Mouse (Mus musculus) MEL-GATA-1-ER (cell line): Measurements from ENCODE around the gene Chst11.

Experiments used
- DNase-seq: peaks from one replicate; pipeline ENCODE4 v3.0.0-alpha.2; 2012; ENCODE audit warnings: low read depth; ENCODE audit errors: extremely low read depth

The Chst11 gene

GRCm38 (mm10) chr10:82984950-82985699, at the start of gene Chst11:
Chst11 (plus strand) TSS chr10:82985498.
- peak; percentile 63 for DNase-seq

DNA sequence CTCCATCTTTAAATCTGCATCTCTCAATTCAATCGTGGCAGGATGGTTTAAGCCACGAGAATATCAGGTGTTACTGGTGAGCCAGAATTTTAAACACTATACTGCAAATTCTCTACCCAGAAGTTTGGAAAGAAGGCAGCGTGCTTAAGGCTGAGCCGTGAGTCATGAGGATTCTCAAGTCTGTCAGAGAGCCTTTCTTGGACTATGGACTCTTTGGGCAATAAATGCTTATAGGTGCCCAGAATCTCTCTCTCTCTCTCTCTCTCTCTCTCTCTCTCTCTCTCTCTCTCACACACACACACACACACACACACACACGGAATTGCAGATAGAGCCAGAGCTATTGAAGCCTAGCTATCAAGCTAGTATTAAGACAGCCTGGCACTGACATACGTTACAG, 49.5 kb upstream of the Chst11 start:
- no peak for DNase-seq

DNA sequence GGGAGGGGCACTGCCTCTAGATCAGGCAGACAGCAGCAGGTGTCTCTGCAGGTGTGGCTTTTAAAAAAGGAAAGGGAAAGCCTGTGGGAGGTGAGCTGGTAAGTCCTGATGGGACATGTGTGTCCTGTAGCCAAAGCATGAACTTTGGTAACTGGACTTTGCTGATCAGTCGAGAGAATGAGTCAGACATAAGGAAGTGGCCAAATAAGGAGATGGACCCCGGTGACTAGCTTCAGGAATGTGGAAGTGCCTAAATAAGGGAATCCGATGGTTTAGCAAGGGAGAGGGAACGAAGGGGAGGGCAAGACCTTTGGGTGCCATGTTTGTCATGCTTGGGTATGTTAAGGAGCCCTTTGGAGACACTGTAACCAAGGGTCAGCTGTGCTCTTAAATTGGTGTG, 31.9 kb upstream of the Chst11 start:
- DNase-seq: no peak

GRCm38 (mm10) chr10:82955117-82955516, 30.2 kb upstream of the Chst11 start:
- no peak for DNase-seq

DNA sequence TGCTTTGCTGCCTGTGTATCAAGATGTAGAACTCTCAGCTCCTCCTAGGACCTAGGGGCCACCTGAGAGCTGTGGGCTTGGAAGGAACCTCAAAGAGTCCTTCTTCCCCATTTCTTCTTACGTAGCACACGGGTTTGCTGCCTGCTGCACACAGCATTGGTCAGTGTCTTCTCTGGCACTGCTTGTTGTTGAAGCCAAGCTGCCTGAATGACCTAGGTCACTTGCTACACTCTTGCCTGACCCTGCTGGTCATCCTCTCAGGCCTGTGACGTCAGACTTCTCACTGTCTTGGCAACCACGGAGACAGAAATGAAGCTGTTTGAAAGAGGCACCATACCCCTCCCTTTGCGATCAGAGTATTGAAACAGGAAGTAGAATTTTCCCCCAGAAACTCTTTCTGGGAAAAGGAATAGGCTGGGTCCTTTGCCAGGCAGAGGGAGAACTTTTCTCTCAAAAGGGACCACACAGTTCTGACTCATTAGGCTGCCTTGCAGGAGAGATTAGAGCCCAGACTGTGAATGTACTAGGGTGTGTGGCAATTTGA, 27.0 kb upstream of the Chst11 start:
- no peak for DNase-seq

GRCm38 (mm10) chr10:82959316-82959715, 26.0 kb upstream of the Chst11 start:
- no peak for DNase-seq

GRCm38 (mm10) chr10:82961302-82961701, 24.0 kb upstream of the Chst11 start:
- peak; percentile 85 for DNase-seq

- DNase-seq: peak; percentile 88
Measured at GRCm38 (mm10) chr10:82962018-82962417, 23.3 kb upstream of the Chst11 start.

DNA sequence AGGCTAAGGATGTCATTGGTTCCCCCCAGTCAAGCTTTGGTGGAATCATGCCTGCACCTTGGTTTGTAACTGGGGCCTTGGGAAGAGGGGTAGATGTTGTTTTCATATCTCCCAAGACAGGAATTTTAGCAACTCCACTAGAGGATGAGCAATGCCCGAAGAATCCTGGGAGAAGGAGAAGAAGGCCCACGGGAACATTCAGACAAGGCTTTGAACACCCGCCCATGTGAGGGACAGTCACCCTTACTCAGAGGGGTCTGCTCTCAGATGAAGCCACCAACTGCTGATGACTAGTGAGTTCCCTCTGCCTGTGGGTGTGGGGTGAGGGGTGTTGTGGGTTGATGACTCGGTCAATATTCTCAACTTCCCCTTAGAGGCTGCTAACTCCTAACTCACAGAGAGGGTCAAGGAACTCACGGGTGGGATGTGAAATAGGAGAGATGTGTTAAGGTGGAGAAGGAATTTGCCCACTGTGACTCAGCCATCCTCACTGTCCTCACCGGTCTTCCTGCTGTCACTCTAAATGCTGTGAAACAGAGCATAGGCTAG, 22.8 kb upstream of the Chst11 start:
- peak; percentile 12 for DNase-seq

DNA sequence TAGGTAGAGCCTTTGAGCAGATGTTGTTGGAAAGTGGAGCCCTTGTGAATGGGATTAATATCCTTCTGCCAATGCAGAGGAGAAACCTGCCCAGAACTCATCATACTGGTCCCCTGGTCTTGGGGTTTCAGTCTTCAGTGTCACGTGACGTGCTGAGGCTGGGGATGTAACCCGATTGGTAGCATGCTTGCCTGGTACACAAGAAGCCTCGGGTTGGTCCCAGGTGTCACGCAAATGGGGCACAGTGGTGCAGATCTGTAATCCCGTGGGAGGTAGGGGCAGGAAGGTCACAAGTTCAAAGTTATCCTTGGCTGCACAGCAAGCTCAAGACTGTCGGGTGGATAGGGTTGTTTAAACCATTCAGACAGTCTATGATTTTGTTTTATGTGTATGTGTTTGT, 20.8 kb upstream of the Chst11 start:
- no peak for DNase-seq

DNA sequence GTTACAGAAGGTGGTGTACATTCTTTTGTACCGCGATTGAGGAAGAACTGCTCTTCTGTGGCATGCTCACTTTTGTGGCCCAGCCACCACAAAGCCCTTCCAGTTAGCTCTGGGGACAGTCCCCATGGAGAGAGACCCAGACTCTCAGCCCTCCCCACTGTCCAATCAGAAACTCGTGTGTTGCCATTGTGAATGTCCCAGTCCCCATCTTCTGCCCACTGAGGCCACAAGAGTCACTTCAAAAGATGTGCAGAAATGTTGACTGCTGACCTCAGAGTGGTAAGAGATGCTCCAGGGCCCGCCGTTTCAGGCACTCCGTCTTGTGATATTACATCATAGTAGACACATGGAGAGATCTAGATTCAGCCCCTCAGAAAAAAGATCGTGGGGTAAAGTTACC, 18.6 kb upstream of the Chst11 start:
- DNase-seq: no peak

DNA sequence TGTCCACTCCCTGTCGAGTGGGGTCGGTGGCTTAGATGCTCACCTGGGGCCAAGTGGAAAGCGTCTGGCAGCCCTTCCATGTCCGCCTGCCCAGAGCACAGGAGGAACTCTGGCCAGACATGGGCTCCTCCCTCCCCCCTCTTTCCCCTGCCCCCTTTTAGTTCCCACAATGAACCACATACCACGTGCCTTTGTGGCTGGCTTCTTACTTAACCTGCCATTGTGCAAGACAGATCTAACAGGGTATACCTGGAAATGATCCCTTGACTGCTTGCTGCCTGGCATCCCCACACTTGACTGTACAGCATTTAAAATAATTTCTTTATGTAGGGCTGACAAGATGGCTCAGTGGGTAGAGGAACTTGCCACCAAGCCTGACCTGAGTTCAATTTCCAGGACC, 15.7 kb upstream of the Chst11 start:
- DNase-seq: no peak

DNA sequence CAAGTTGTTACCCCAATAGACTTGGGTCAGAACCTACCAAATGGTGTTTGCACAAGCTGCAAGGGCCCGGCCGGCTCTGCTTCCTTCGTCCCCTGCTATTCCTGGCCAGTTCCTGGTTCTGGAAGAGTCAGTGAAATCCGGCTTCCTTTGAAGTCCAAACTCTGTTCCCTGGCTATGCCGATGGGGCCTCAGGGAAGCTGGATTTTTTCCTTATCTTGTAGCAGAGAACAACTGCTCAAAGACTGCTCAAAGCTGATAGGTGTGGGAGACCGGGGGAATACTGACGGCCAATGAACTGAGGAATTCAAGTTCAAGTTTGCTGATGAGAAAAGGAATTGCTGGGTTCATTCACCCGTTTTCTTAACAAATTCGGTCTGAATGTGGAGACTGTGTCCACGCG, 13.7 kb upstream of the Chst11 start:
- no peak for DNase-seq

DNA sequence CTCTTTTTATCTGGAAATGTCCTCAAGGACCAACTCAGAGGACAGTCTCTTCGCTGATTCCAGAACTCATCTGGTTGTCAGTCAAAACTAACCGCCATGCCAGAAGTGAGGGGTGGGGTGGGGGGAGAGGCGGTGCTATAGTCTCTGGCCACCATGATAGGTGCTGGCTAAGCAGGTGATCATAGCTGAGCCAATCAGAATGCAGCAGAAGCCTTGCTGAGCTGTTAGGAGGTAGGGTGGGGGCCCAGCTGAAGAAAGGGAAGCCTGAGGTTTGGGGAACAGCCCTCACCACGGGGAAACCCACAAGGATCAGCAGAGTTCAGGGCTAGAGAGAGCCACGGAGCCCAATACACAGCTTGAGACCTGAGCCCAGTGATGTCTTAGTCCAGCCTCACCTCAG, 11.1 kb upstream of the Chst11 start:
- DNase-seq: peak; percentile 79

- DNase-seq: no peak
Measured at GRCm38 (mm10) chr10:82974627-82975177, 10.6 kb upstream of the Chst11 start.

DNA sequence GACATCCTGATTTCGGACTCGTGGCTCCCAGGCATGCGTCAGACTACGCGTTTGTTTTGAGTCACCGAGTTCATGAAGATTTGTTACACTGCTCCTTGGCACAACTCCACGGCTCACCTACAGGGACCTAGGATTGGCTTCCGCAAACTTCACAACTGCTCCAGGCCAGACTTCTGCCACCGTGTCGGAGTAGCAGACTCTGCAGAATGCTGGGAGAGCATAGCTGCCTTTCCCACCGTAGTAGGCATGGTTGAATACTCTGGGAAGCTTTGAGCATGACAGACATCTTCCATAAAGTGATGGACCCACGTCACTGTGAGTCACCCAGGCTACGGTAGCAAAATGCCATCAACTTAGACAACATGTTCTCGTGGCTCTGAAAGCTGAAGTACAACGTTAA, 9.5 kb upstream of the Chst11 start:
- no peak for DNase-seq

DNA sequence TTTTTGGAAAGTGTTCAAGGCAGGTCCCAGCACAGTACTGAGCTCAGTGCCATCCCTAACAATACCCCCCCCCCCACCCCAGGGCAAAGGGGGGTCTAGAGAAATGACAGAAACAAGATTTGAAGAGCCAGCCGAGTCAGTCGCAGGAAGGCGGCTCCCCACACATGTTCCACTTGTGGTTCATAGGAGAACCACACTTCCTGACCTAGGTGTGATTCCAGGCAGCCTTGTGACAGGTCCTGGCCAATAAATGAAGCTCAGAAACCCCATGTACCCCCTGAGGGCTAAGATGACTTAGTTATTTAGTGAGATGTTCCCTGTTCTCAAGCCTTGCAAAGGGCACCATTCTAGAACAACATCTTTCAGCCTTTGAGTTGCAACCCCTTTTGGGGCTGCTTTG, 3.0 kb upstream of the Chst11 start:
- no peak for DNase-seq

- no peak for DNase-seq
Measured at GRCm38 (mm10) chr10:82985700-82986131, 418 bp downstream of the Chst11 start.

GRCm38 (mm10) chr10:82986251-82986992, 1.1 kb downstream of the Chst11 start:
- no peak for DNase-seq

DNA sequence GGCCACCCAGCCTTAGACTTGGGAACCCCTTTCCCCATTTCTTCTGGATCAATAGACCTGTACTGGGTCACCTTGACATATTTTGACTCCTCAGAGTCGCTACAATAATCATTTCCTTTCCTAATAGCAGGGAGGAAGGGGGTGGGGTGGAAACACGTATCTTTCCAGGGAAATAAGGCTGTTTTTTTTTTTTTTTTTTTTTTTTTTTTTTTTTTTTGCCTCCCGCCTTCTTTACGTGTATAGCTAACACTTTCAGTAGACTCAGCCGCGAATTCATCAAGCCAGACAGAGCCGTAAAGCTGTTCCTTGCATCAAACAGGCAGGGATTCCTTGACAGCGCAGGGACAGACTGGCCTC, 1.7 kb downstream of the Chst11 start:
- DNase-seq: no peak

- no peak for DNase-seq
Measured at GRCm38 (mm10) chr10:82987394-82987793, 2.1 kb downstream of the Chst11 start.

DNA sequence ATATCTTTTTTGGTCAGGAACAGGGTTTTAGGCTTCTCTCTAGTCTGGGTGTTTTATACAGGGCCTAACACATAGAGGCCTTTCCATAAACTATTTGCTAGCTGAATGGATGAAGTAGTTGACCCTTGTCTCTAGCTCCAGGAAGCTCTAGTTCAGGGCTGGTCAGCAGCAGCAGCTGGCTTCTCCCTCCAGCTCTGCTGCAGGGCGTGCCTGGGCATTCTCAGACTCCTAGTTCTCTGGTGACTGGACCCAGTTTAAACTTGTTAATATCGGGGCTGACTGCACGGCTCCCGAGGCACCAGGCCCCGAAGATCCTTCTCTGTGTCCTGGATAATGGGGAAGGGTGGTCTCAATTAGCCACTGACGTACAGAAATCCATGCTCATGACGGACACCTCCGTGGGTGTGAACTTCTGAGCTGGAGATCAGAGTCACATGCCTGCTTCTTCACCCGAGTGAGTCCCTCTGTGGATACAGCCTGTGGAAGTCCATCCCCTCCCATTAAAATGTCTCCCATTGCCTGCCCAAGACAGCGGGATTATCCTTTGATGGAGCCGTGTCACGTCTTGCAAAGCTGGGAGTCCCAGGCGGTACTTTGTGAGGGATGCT, 4.2 kb downstream of the Chst11 start:
- DNase-seq: no peak
